Mouse (Mus musculus): ENCODE results near the gene Ggt6.

DNA sequence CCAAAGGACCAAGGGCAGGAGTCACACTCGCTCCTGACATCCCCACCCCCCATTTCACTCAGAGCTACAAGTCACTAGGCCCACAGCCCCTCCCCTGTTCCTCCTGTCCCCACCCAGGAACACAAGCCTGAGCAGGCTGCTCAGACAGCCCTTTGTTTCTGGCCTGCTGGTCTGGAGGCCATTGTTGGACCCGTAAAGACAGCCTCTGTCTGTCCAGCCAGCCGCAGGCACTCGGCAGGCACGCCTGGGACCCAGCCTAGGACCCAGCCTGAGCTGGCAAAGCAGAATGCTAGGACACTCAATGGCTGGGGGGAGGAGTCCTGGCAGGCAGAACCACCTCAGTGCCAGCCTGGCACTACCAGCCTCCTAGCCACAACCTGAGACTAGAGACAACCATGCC lies 20.4 kb downstream of the Ggt6 start:
- TF ChIP-seq CTCF (IDR thresholded peaks at IDR 0.05; ENCODE audit: low read depth, low read length): no peak
- TF ChIP-seq POLR2A (IDR thresholded peaks at IDR 0.05; ENCODE audit: insufficient read depth, low read length): no peak
- no peak for TF ChIP-seq EP300 (IDR thresholded peaks at IDR 0.05; ENCODE audit: insufficient read depth, low read depth, low read length)
